Mouse (Mus musculus): ENCODE results near the gene Diras1. TPM values are rescaled to one million over a fixed set of nuclear protein-coding genes. Genes with fewer than 3 reads are reported as not detected.
"Not testable (repeated sequence)": the region's sequence is repeated elsewhere in the genome, so short reads cannot be mapped to it uniquely, and the experiment has no call there.

Gene Diras1
- polyA plus RNA-seq, 1 experiment from 2014 or later, result 1.4 TPM

DNA sequence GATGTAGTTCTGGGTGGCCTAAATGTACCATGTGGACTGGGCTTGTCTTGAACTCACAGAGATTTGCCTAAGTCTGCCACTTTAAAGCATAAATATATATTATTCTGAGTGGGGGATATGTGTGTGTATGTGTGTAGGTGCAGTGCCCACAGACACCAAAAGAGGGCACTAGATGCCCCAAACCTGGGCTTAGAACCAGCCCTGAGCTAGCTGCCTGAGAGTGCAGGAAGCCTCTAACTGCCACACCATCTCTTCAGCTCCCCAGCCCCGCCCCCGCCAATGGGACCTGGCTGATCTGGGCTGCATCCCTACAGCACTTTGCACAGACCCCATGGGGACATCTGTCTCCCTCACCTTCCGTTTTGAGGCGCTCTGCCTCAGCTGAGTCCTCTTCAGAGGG lies 25.2 kb upstream of the Diras1 start:
- no peak overlapping the region for H3K9ac ChIP-seq (replicated peaks; ENCODE audit: low read length)
- no peak overlapping the region for H3K4me3 ChIP-seq (ENCODE audit: low read depth, low read length)
- DNase-seq (ENCODE audit: low spot score) (peak; percentile 41), ATAC-seq (replicated peaks; ENCODE audit: insufficient number of reproducible peaks, low FRiP score, low TSS enrichment, low read depth) (no peak)
- 86% methylated on average over 4 of the region's 4 CpGs for WGBS
- no peak overlapping the region for H3K27ac ChIP-seq (replicated peaks; ENCODE audit: low read depth, low read length)
- peaks cover 42% of the 10 kb centered on the region for H3K36me3 ChIP-seq (replicated peaks; ENCODE audit: control insufficient read depth, insufficient read depth, low read depth, low read length)
- H3K4me2 ChIP-seq (ENCODE audit: low read depth, low read length), result no peak overlapping the region
- no peaks in the 10 kb centered on the region for H3K4me1 ChIP-seq (ENCODE audit: control insufficient read depth, insufficient read depth, low read length)
- H3K9me3 ChIP-seq (replicated peaks; ENCODE audit: control insufficient read depth, low read length), result no peaks in the 10 kb centered on the region
- no peaks in the 10 kb centered on the region for H3K27me3 ChIP-seq (ENCODE audit: control insufficient read depth, insufficient read depth, low read length)

GRCm38 (mm10) chr10:81045246-81045645 lies 19.8 kb upstream of the Diras1 start:
- 93% methylated on average over 13 of the region's 14 CpGs for WGBS
- not testable (repeated sequence) for H3K27ac ChIP-seq (replicated peaks; ENCODE audit: low read depth, low read length); ATAC-seq (replicated peaks; ENCODE audit: insufficient number of reproducible peaks, low FRiP score, low TSS enrichment, low read depth)

DNA sequence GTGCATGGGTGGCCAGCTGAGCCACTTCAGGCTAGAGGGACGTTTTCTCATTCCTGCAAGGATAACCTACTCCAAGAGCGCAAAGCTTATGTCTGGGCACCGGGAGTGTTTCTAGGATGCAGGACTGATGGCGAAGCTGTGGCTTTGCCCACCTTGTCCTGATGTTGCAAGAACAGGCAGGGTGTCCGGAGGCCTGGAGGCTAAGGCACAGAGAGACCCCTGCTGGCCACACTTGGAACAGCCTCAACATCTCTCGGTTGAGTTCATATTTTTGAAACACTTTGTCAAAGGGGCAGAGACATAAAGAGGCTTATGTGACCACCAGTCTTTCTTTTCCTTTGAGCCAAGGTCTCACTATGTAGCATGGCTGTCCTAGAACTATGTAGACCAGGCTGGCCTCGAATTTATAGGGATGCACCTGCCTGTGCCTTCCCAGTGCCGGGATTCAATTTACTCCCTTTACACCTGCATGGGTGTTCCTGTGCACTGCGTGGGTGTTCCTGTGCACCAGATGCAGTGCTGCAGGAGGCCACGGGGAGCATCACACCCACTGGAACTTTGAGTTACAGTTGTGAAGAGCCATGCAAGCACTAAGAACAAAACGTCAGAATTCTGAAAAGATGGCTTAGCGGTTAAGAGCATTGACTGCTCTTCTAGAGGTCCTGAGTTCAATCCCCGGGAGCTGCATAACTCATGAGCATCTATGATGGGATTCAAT lies 16.2 kb upstream of the Diras1 start:
- no peak overlapping the region for H3K9ac ChIP-seq (replicated peaks; ENCODE audit: low read length)
- no peak for ATAC-seq (replicated peaks; ENCODE audit: insufficient number of reproducible peaks, low FRiP score, low TSS enrichment, low read depth)
- WGBS, result 32% methylated on average over 13 of the region's 13 CpGs

More at GRCm38 (mm10) chr10:81045246-81045645, 19.8 kb upstream of the Diras1 start:
- not testable (repeated sequence) for H3K9ac ChIP-seq (replicated peaks; ENCODE audit: low read length); H3K4me1 ChIP-seq (ENCODE audit: control insufficient read depth, insufficient read depth, low read length); H3K9me3 ChIP-seq (replicated peaks; ENCODE audit: control insufficient read depth, low read length); DNase-seq (ENCODE audit: low spot score); H3K27me3 ChIP-seq (ENCODE audit: control insufficient read depth, insufficient read depth, low read length); H3K4me2 ChIP-seq (ENCODE audit: low read depth, low read length); H3K4me3 ChIP-seq (ENCODE audit: low read depth, low read length)
- H3K36me3 ChIP-seq (replicated peaks; ENCODE audit: control insufficient read depth, insufficient read depth, low read depth, low read length), result peaks cover 37% of the 10 kb centered on the region

DNA sequence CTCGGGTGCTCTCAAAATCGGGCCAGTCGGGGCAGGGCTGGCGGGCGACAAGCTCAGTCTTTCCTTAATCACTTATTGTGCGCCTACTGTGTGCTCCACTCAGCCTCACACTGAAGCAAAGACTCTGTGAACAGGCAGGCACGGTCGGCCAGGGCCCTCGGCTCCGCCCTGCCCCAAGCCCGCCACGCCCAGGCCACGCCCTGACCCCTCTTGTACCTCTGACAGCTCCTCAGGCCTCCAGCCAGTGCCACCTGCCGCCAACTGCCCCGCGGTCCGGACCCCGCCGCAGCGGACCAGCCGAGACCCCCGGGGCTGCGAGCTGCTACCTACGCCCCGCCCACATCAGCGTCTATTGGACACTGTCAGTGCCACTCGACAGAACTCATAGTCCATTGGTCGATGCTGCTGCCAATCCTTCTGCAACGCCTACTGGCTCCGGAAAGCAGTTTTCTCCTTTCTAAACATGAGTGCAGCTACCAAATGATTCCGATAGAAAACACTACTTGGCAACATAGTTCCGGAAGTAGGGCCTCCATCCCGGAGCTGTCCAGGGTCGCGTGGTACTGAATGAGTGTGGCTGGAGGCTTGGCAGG lies 11.6 kb upstream of the Diras1 start, which contains the start of gene Slc39a3:
TSS of gene Slc39a3 (minus strand) at position 439 of the 593 bp plus-strand sequence.
- no peaks in the 10 kb centered on the region for H3K36me3 ChIP-seq (replicated peaks; ENCODE audit: control insufficient read depth, insufficient read depth, low read depth, low read length)
- no peak within 1 kb of the TSS for H3K27ac ChIP-seq (replicated peaks; ENCODE audit: low read depth, low read length)
- H3K9me3 ChIP-seq (replicated peaks; ENCODE audit: control insufficient read depth, low read length), result no peaks in the 10 kb centered on the region
- DNase-seq (ENCODE audit: low spot score) (peak; percentile 100), ATAC-seq (replicated peaks; ENCODE audit: insufficient number of reproducible peaks, low FRiP score, low TSS enrichment, low read depth) (peak; percentile 99)
- H3K9ac ChIP-seq (replicated peaks; ENCODE audit: low read length), result peak within 1 kb of the TSS; percentile 60
- H3K27me3 ChIP-seq (ENCODE audit: control insufficient read depth, insufficient read depth, low read length), result no peaks in the 10 kb centered on the region
- peak within 1 kb of the TSS; percentile 71 for H3K4me3 ChIP-seq (ENCODE audit: low read depth, low read length)
- WGBS, result 1% methylated on average over 35 of the region's 35 CpGs
- peak within 1 kb of the TSS; percentile 62 for H3K4me2 ChIP-seq (ENCODE audit: low read depth, low read length)
- H3K4me1 ChIP-seq (ENCODE audit: control insufficient read depth, insufficient read depth, low read length), result no peaks in the 10 kb centered on the region

More for the DNA sequence above, 16.2 kb upstream of the Diras1 start:
- Histone ChIP-seq H3K4me1 (ENCODE audit: control insufficient read depth, insufficient read depth, low read length) (no peaks in the 10 kb centered on the region), H3K4me3 (ENCODE audit: low read depth, low read length) (no peak overlapping the region), H3K9me3 (replicated peaks; ENCODE audit: control insufficient read depth, low read length) (no peaks in the 10 kb centered on the region), H3K36me3 (replicated peaks; ENCODE audit: control insufficient read depth, insufficient read depth, low read depth, low read length) (peaks cover 11% of the 10 kb centered on the region), H3K4me2 (ENCODE audit: low read depth, low read length) (no peak overlapping the region), H3K27ac (replicated peaks; ENCODE audit: low read depth, low read length) (no peak overlapping the region), H3K27me3 (ENCODE audit: control insufficient read depth, insufficient read depth, low read length) (no peaks in the 10 kb centered on the region)
- peak; percentile 76 for DNase-seq (ENCODE audit: low spot score)

DNA sequence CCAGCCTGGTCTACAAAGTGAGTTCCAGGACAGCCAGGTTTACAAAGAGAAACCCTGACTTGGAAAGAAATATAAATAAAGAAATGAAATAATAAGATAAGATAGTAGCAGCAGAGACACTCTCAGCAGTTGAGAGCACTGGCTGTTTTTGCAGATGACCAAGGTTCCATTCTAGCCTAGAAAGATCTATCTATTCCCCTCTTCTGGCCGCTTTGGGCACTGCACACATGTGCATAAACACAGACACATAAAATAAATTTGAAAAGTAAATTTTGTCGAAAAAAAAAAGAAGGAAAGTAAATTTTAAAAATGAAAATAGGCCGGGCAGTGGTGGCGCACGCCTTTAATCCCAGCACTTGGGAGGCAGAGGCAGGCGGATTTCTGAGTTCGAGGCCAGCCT lies 10.8 kb upstream of the Diras1 start:
- WGBS, result 77% methylated on average over 7 of the region's 7 CpGs
- Histone ChIP-seq H3K27me3 (ENCODE audit: control insufficient read depth, insufficient read depth, low read length) (no peaks in the 10 kb centered on the region), H3K4me2 (ENCODE audit: low read depth, low read length) (no peak overlapping the region), H3K9me3 (replicated peaks; ENCODE audit: control insufficient read depth, low read length) (no peaks in the 10 kb centered on the region), H3K27ac (replicated peaks; ENCODE audit: low read depth, low read length) (no peak overlapping the region), H3K4me1 (ENCODE audit: control insufficient read depth, insufficient read depth, low read length) (no peaks in the 10 kb centered on the region), H3K9ac (replicated peaks; ENCODE audit: low read length) (no peak overlapping the region), H3K36me3 (replicated peaks; ENCODE audit: control insufficient read depth, insufficient read depth, low read depth, low read length) (no peaks in the 10 kb centered on the region), H3K4me3 (ENCODE audit: low read depth, low read length) (no peak overlapping the region)
- no peak for ATAC-seq (replicated peaks; ENCODE audit: insufficient number of reproducible peaks, low FRiP score, low TSS enrichment, low read depth)
- no peak for DNase-seq (ENCODE audit: low spot score)

DNA sequence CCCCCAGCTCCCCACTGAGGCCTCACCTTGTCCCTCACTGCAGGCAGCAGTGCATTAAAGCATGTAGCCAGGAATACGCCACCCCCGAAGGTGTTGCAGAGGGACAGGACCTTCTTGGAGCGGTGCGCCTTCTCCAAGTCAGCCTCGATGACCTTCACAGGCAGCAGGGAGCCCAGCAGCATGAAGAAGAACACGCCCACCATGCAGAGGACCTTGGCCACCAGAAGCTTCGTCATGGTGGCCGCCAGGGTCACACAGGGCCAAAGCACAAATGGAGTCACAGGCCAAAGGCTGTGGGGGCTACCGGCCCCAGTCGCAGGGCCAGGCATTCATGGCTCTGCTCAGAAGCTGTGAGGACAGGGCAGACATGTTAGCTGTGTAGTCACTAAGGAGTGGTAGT lies 8.1 kb upstream of the Diras1 start:
- Histone ChIP-seq H3K4me1 (ENCODE audit: control insufficient read depth, insufficient read depth, low read length) (no peaks in the 10 kb centered on the region), H3K36me3 (replicated peaks; ENCODE audit: control insufficient read depth, insufficient read depth, low read depth, low read length) (no peaks in the 10 kb centered on the region; the same call in 1 of the 2 replicates), H3K4me2 (ENCODE audit: low read depth, low read length) (no peak overlapping the region), H3K4me3 (ENCODE audit: low read depth, low read length) (no peak overlapping the region), H3K9ac (replicated peaks; ENCODE audit: low read length) (no peak overlapping the region), H3K27ac (replicated peaks; ENCODE audit: low read depth, low read length) (no peak overlapping the region), H3K9me3 (replicated peaks; ENCODE audit: control insufficient read depth, low read length) (no peaks in the 10 kb centered on the region), H3K27me3 (ENCODE audit: control insufficient read depth, insufficient read depth, low read length) (no peaks in the 10 kb centered on the region)
- DNase-seq (ENCODE audit: low spot score), result no peak
- ATAC-seq (replicated peaks; ENCODE audit: insufficient number of reproducible peaks, low FRiP score, low TSS enrichment, low read depth), result no peak
- 86% methylated on average over 10 of the region's 10 CpGs for WGBS

- H3K27ac ChIP-seq (replicated peaks; ENCODE audit: low read depth, low read length), result no peak overlapping the region
- H3K27me3 ChIP-seq (ENCODE audit: control insufficient read depth, insufficient read depth, low read length), result peaks cover 13% of the 10 kb centered on the region
- H3K9ac ChIP-seq (replicated peaks; ENCODE audit: low read length), result no peak overlapping the region
- no peaks in the 10 kb centered on the region for H3K9me3 ChIP-seq (replicated peaks; ENCODE audit: control insufficient read depth, low read length)
- H3K36me3 ChIP-seq (replicated peaks; ENCODE audit: control insufficient read depth, insufficient read depth, low read depth, low read length), result no peaks in the 10 kb centered on the region; the same call in 1 of the 2 replicates
- no peak for DNase-seq (ENCODE audit: low spot score)
- peaks cover 3% of the 10 kb centered on the region; the same call in 1 of the 2 replicates for H3K4me1 ChIP-seq (ENCODE audit: control insufficient read depth, insufficient read depth, low read length)
- H3K4me3 ChIP-seq (ENCODE audit: low read depth, low read length), result no peak overlapping the region
- WGBS, result 69% methylated on average over 10 of the region's 10 CpGs
- no peak overlapping the region for H3K4me2 ChIP-seq (ENCODE audit: low read depth, low read length)
- ATAC-seq (replicated peaks; ENCODE audit: insufficient number of reproducible peaks, low FRiP score, low TSS enrichment, low read depth), result no peak
Observed at GRCm38 (mm10) chr10:81029031-81029430, 3.6 kb upstream of the Diras1 start.

- Histone ChIP-seq H3K27me3 (ENCODE audit: control insufficient read depth, insufficient read depth, low read length) (peaks cover 13% of the 10 kb centered on the region), H3K9me3 (replicated peaks; ENCODE audit: control insufficient read depth, low read length) (no peaks in the 10 kb centered on the region), H3K27ac (replicated peaks; ENCODE audit: low read depth, low read length) (no peak overlapping the region), H3K36me3 (replicated peaks; ENCODE audit: control insufficient read depth, insufficient read depth, low read depth, low read length) (no peaks in the 10 kb centered on the region; the same call in 1 of the 2 replicates), H3K4me3 (ENCODE audit: low read depth, low read length) (no peak overlapping the region), H3K4me1 (ENCODE audit: control insufficient read depth, insufficient read depth, low read length) (peaks cover 3% of the 10 kb centered on the region; the same call in 1 of the 2 replicates), H3K9ac (replicated peaks; ENCODE audit: low read length) (no peak overlapping the region), H3K4me2 (ENCODE audit: low read depth, low read length) (no peak overlapping the region)
- no peak for ATAC-seq (replicated peaks; ENCODE audit: insufficient number of reproducible peaks, low FRiP score, low TSS enrichment, low read depth)
- DNase-seq (ENCODE audit: low spot score), result no peak
Observed at GRCm38 (mm10) chr10:81028219-81028618, 2.8 kb upstream of the Diras1 start.

Measured in embryonic facial prominence, embryonic 11.5 days (tissue).